Mouse (Mus musculus) brain, embryonic 14.5 days (tissue): Measurements from ENCODE around the gene Meis3.

Experiments used
- CTCF ChIP-seq: fragments of 200-500 bp; IDR thresholded peaks from 2 replicates; pipeline ENCODE4 v1.5.1; 2012; ENCODE audit warnings: inconsistent platforms, mild to moderate bottlenecking, moderate library complexity, borderline replicate concordance; ENCODE audit not compliant: insufficient read depth, insufficient read length; ENCODE audit errors: extremely low read depth
- POLR2A ChIP-seq: fragments of 200-500 bp; IDR thresholded peaks from 2 replicates; pipeline ENCODE4 v1.6.1; 2012; ENCODE audit warnings: mild to moderate bottlenecking, inconsistent platforms, borderline replicate concordance; ENCODE audit not compliant: poor library complexity, insufficient read depth, insufficient read length, severe bottlenecking; ENCODE audit errors: extremely low read depth

DNA sequence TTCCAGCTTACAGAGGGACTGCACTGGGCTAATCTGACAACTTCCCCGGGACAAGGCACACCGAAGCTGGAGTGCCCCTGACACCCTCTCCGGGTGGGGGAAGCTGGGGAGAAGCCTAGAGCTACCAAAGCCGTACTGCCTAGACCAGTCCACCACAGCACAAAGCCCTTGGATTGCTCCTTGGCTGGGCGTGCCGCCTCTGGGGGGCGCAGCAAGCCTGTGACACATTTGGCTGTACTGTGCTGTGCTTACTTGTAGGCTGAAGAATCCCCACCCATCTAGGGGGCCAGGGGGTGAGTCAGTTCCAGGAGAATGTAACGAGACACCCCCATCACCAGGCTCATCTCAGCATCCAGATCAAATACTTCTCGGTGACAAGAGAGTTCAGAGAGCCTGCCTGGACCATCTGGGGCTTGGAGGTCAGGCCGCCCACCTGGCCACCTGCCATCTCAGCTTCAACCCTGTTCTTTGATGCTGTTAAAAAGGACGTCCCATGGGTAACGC, 36.0 kb downstream of the Meis3 start:
- no peak for TF ChIP-seq POLR2A
- no peak for TF ChIP-seq CTCF
